Mouse (Mus musculus) mouse trophoblast stem cell (cell line): Measurements from ENCODE around the gene Cyth4.

ENCODE experiments used
- in situ Hi-C, 2 experiments: fragments of 300-500 bp; cut with MseI, MboI; formaldehyde crosslinking; loops; 2 replicates in 1 of 2; 3 replicates in 1 of 2; pipeline ENCODE4 v1.15.1; 2025

Cyth4 gene

GRCm38 (mm10) chr15:78596914-78597313 is at the start of gene Cyth4:
Cyth4 (plus strand) TSS chr15:78597047.
- in situ Hi-C loops, result no loop called here

- in situ Hi-C loops, result no loop called here
Observed at GRCm38 (mm10) chr15:78547415-78548335, 49.2 kb upstream of the Cyth4 start.

- in situ Hi-C loops, result no loop called here
Observed at GRCm38 (mm10) chr15:78548336-78548665, 48.5 kb upstream of the Cyth4 start.

- in situ Hi-C loops, result no loop called here
Observed at GRCm38 (mm10) chr15:78548711-78549110, 48.1 kb upstream of the Cyth4 start.

- in situ Hi-C loops, result no loop called here
Observed at GRCm38 (mm10) chr15:78549189-78549734, 47.6 kb upstream of the Cyth4 start.

- in situ Hi-C loops, result no loop called here
Observed at GRCm38 (mm10) chr15:78554545-78555313, 42.1 kb upstream of the Cyth4 start.

GRCm38 (mm10) chr15:78557693-78558535 is 38.9 kb upstream of the Cyth4 start:
- in situ Hi-C loops, result no loop called here

- in situ Hi-C loops, result no loop called here
Observed at GRCm38 (mm10) chr15:78559141-78559979, 37.5 kb upstream of the Cyth4 start.

- in situ Hi-C loops, result no loop called here
Observed at GRCm38 (mm10) chr15:78563344-78563743, 33.5 kb upstream of the Cyth4 start.

GRCm38 (mm10) chr15:78563937-78564336 is 32.9 kb upstream of the Cyth4 start:
- in situ Hi-C loops, result no loop called here

- in situ Hi-C loops, result no loop called here
Observed at GRCm38 (mm10) chr15:78564764-78565435, 31.9 kb upstream of the Cyth4 start.

- in situ Hi-C loops, result no loop called here
Observed at GRCm38 (mm10) chr15:78567608-78568120, 29.2 kb upstream of the Cyth4 start.

- in situ Hi-C loops, result no loop called here
Observed at GRCm38 (mm10) chr15:78570170-78570569, 26.7 kb upstream of the Cyth4 start.

GRCm38 (mm10) chr15:78571554-78572269 is 25.1 kb upstream of the Cyth4 start:
- in situ Hi-C loops, result no loop called here

GRCm38 (mm10) chr15:78572270-78572600 is 24.6 kb upstream of the Cyth4 start:
- in situ Hi-C loops, result no loop called here

- in situ Hi-C loops, result no loop called here
Observed at GRCm38 (mm10) chr15:78572658-78573397, 24.0 kb upstream of the Cyth4 start, which contains the start of gene Rac2. Rac2 (minus strand) TSS chr15:78572783.

GRCm38 (mm10) chr15:78576284-78576810 is 20.5 kb upstream of the Cyth4 start:
- in situ Hi-C loops, result no loop called here

- in situ Hi-C loops, result no loop called here
Observed at GRCm38 (mm10) chr15:78583352-78583751, 13.5 kb upstream of the Cyth4 start.
